Mouse (Mus musculus) CH12.LX (cell line): ENCODE measurements around the gene Nampt. TPM values are rescaled to one million over a fixed set of nuclear protein-coding genes. Genes with fewer than 3 reads are reported as not detected.
A peak's percentile ranks its signal among the peaks of the same experiment; 100 is the strongest.

Experiments used
- DNase-seq: peaks from one replicate; pipeline ENCODE4 v3.0.0-alpha.2; 2013; ENCODE audit errors: extremely low read depth
- H3K27ac ChIP-seq: 2 replicates; pipeline ENCODE4 v1.5.1; 2012; ENCODE audit warnings: low read depth, mild to moderate bottlenecking, control low read depth, moderate library complexity; ENCODE audit not compliant: insufficient read depth
- H3K27me3 ChIP-seq: replicated peaks from 2 replicates; pipeline ENCODE3; 2012; ENCODE audit warnings: inconsistent platforms
- H3K36me3 ChIP-seq, 2 experiments: replicated peaks in 1 of 2; 2 replicates each; pipeline versions ENCODE3 to v1.6.1; 2012; ENCODE audit warnings: inconsistent platforms in 1 of 2, low read length in 1 of 2, mild to moderate bottlenecking in 1 of 2, mixed read lengths in 1 of 2, moderate library complexity in 1 of 2; ENCODE audit not compliant: control insufficient read depth in 1 of 2, insufficient read depth in 1 of 2
- H3K4me1 ChIP-seq, 2 experiments: 2 replicates each; pipeline ENCODE4 v1.6.1; 2012; ENCODE audit warnings: inconsistent platforms in 1 of 2, moderate library complexity in 1 of 2; ENCODE audit not compliant: insufficient read depth in 2 of 2, control insufficient read depth in 1 of 2
- H3K4me2 ChIP-seq: 2 replicates; pipeline ENCODE4 v1.6.1; 2012; ENCODE audit warnings: low read depth, mild to moderate bottlenecking, control low read depth; ENCODE audit not compliant: poor library complexity, insufficient read depth, severe bottlenecking
- H3K4me3 ChIP-seq, 3 experiments: fragments of 150-350 bp in 1 of 3; sonication (generic) in 1 of 3; replicated peaks in 1 of 3; 2 replicates each; pipeline versions ENCODE3 to v1.5.1; 2011 to 2012; ENCODE audit warnings: low read depth in 2 of 3, low read length in 2 of 3, mild to moderate bottlenecking in 2 of 3, moderate library complexity in 2 of 3, control low read depth in 1 of 3, improper control_type of control experiment in 1 of 3, inconsistent platforms in 1 of 3, mixed read lengths in 1 of 3; ENCODE audit not compliant: poor library complexity in 1 of 3
- H3K79me2 ChIP-seq: replicated peaks from 2 replicates; pipeline ENCODE4 v1.6.1; 2012; ENCODE audit warnings: mild to moderate bottlenecking, moderate library complexity; ENCODE audit not compliant: control insufficient read depth, poor library complexity, insufficient read depth, severe bottlenecking; ENCODE audit errors: extremely low read depth
- H3K9ac ChIP-seq: 2 replicates; pipeline ENCODE4 v1.6.1; 2012; ENCODE audit warnings: low read depth, mild to moderate bottlenecking, control low read depth, moderate library complexity; ENCODE audit not compliant: insufficient read depth
- H3K9me3 ChIP-seq: replicated peaks from 2 replicates; pipeline ENCODE3; 2012; ENCODE audit warnings: low read length, inconsistent platforms, mixed read lengths
- ELF1 ChIP-seq: IDR thresholded peaks from 2 replicates; pipeline ENCODE4 v1.6.1; 2014; ENCODE audit warnings: low read depth, mild to moderate bottlenecking, inconsistent platforms, low read length, improper control_type of control experiment
- ETS1 ChIP-seq: conservative IDR thresholded peaks from 2 replicates; pipeline ENCODE4 v1.6.1; 2012; ENCODE audit warnings: low read depth, mild to moderate bottlenecking, inconsistent platforms, low read length, improper control_type of control experiment, moderate library complexity
- GABPA ChIP-seq: IDR thresholded peaks from 2 replicates; pipeline ENCODE4 v1.6.1; 2012; ENCODE audit warnings: low read depth, low read length, improper control_type of control experiment, inconsistent platforms; ENCODE audit not compliant: insufficient replicate concordance
- MAX ChIP-seq: IDR thresholded peaks from 2 replicates; pipeline ENCODE4 v1.6.1; 2011; ENCODE audit warnings: low read length, improper control_type of control experiment
- MEF2A ChIP-seq: IDR thresholded peaks from 2 replicates; pipeline ENCODE4 v1.6.1; 2014; ENCODE audit warnings: low read depth, mild to moderate bottlenecking, inconsistent platforms, low read length, improper control_type of control experiment, borderline replicate concordance
- MXI1 ChIP-seq: IDR thresholded peaks from 2 replicates; pipeline ENCODE4 v1.6.1; 2011; ENCODE audit warnings: mild to moderate bottlenecking, low read depth, low read length, improper control_type of control experiment
- NELFE ChIP-seq: IDR thresholded peaks from 2 replicates; pipeline ENCODE4 v1.6.1; 2011; ENCODE audit warnings: low read depth, low read length, improper control_type of control experiment
- POLR2A ChIP-seq: IDR thresholded peaks from 2 replicates; pipeline ENCODE4 v1.6.1; 2011; ENCODE audit warnings: low read depth, mild to moderate bottlenecking, improper control_type of control experiment, low read length
- POLR2AphosphoS2 ChIP-seq: IDR thresholded peaks from 2 replicates; pipeline ENCODE4 v1.6.1; 2011; ENCODE audit warnings: low read depth, low read length, improper control_type of control experiment
- RAD21 ChIP-seq: IDR thresholded peaks from 2 replicates; pipeline ENCODE4 v1.6.1; 2011; ENCODE audit warnings: low read depth, mild to moderate bottlenecking, low read length, improper control_type of control experiment, moderate library complexity
- RCOR1 ChIP-seq: conservative IDR thresholded peaks from 2 replicates; pipeline ENCODE4 v1.6.1; 2012; ENCODE audit warnings: low read depth, mild to moderate bottlenecking, inconsistent platforms, low read length, improper control_type of control experiment
- SIN3A ChIP-seq: IDR thresholded peaks from 2 replicates; pipeline ENCODE4 v1.6.1; 2012; ENCODE audit warnings: low read length, improper control_type of control experiment, inconsistent platforms
- SMC3 ChIP-seq: IDR thresholded peaks from 2 replicates; pipeline ENCODE4 v1.6.1; 2011; ENCODE audit warnings: low read depth, low read length, improper control_type of control experiment
- TBP ChIP-seq: conservative IDR thresholded peaks from 2 replicates; pipeline ENCODE4 v1.6.1; 2011; ENCODE audit warnings: low read depth, low read length, improper control_type of control experiment
- TCF12 ChIP-seq: IDR thresholded peaks from 2 replicates; pipeline ENCODE4 v1.6.1; 2014; ENCODE audit warnings: low read depth, mild to moderate bottlenecking, inconsistent platforms, low read length, improper control_type of control experiment
- UBTF ChIP-seq: IDR thresholded peaks from 2 replicates; pipeline ENCODE4 v1.6.1; 2012; ENCODE audit warnings: low read depth, mild to moderate bottlenecking, inconsistent platforms, low read length, improper control_type of control experiment, moderate library complexity
- USF1 ChIP-seq: IDR thresholded peaks from 2 replicates; pipeline ENCODE4 v1.6.1; 2014; ENCODE audit warnings: low read depth, mild to moderate bottlenecking, inconsistent platforms, low read length, improper control_type of control experiment
- ZC3H11A ChIP-seq: IDR thresholded peaks from 2 replicates; pipeline ENCODE4 v1.6.1; 2012; ENCODE audit warnings: low read depth, mild to moderate bottlenecking, inconsistent platforms, low read length, improper control_type of control experiment
- ZMIZ1 ChIP-seq: IDR thresholded peaks from 2 replicates; pipeline ENCODE4 v1.6.1; 2012; ENCODE audit warnings: low read depth, mild to moderate bottlenecking, inconsistent platforms, low read length, improper control_type of control experiment
- ZNF384 ChIP-seq: IDR thresholded peaks from 2 replicates; pipeline ENCODE4 v1.6.1; 2012; ENCODE audit warnings: low read depth, low read length, improper control_type of control experiment, inconsistent platforms
- dilution Hi-C: fragments of 300-500 bp; cut with MboI; formaldehyde crosslinking; loops from 2 replicates; pipeline ENCODE4 v1.14.3; 2020; ENCODE audit warnings: low sequenced_read_pairs; ENCODE audit not compliant: extremely low pct_unique_long_range_greater_than_20kb, extremely low pct_ligation_motif_present
- in situ Hi-C: fragments of 300-500 bp; cut with MboI; formaldehyde crosslinking; loops from 3 replicates; pipeline ENCODE4 v1.14.3; 2019; ENCODE audit warnings: low sequenced_read_pairs, low pct_ligation_motif_present, low pct_unique_long_range_greater_than_20kb, mixed read lengths
- polyA plus RNA-seq: library from polyadenylated mRNA; unstranded; fragments of >175 nt; gene quantifications from 2 replicates; pipeline ENCODE4 v1.2.1, GENCODE M21; 2012; ENCODE audit warnings: low read depth; ENCODE audit not compliant: insufficient read length
- total RNA-seq, 2 experiments: library from RNA; depleted of rRNA; stranded (reverse); fragments of 300-350 nt in 1 of 2; fragments of >200 nt in 1 of 2; gene quantifications; 2 replicates each; pipeline ENCODE4 v1.2.3; 2012 to 2014

The Nampt gene
- total and polyA plus RNA-seq, 3 experiments, result 50.5 to 206 (median 84.5) TPM

- Histone ChIP-seq H3K27ac (no peak overlapping the region), H3K4me3 (no peak overlapping the region), H3K4me1 (no peaks in the 10 kb centered on the region), H3K9me3 (no peaks in the 10 kb centered on the region), H3K27me3 (no peaks in the 10 kb centered on the region), H3K36me3 (no peaks in the 10 kb centered on the region), H3K9ac (no peak overlapping the region), H3K79me2 (no peaks in the 10 kb centered on the region), H3K4me2 (no peak overlapping the region)
- TF ChIP-seq RCOR1 (no peak), NELFE (no peak), ZMIZ1 (no peak), ELF1 (peak; percentile 67), ZC3H11A (no peak)
- no peak for DNase-seq
- in situ Hi-C loops, result loop anchor here (25.0 kb wide), 1 partner anchor 592 kb away; no protein-coding TSS in a partner anchor
- dilution Hi-C loops, result no loop called here
Observed at GRCm38 (mm10) chr12:32879371-32879770, 60.0 kb downstream of the Nampt start.

GRCm38 (mm10) chr12:32884356-32884755, 65.0 kb downstream of the Nampt start:
- DNase-seq, result no peak
- in situ Hi-C loops, result loop anchor here (25.0 kb wide), 1 partner anchor 597 kb away; no protein-coding TSS in a partner anchor
- Histone ChIP-seq H3K4me3 (no peak overlapping the region), H3K4me2 (no peak overlapping the region), H3K36me3 (no peaks in the 10 kb centered on the region), H3K79me2 (no peaks in the 10 kb centered on the region), H3K4me1 (no peaks in the 10 kb centered on the region), H3K27ac (no peak overlapping the region), H3K9ac (no peak overlapping the region), H3K27me3 (no peaks in the 10 kb centered on the region), H3K9me3 (no peaks in the 10 kb centered on the region)
- TF ChIP-seq UBTF, result no peak
- TF ChIP-seq RAD21, result no peak
- TF ChIP-seq GABPA, result no peak
- TF ChIP-seq MXI1, result no peak
- TF ChIP-seq ELF1, result no peak
- TF ChIP-seq POLR2AphosphoS2, result no peak
- TF ChIP-seq SMC3, result no peak
- TF ChIP-seq POLR2A, result no peak
- TF ChIP-seq TBP, result no peak
- no peak for TF ChIP-seq MEF2A
- TF ChIP-seq ETS1, result no peak
- TF ChIP-seq ZNF384, result no peak
- no peak for TF ChIP-seq TCF12
- no peak for TF ChIP-seq ZMIZ1
- no peak for TF ChIP-seq MAX
- no peak for TF ChIP-seq USF1
- TF ChIP-seq SIN3A, result no peak
- dilution Hi-C loops, result no loop called here
